Mouse (Mus musculus): ENCODE results near the gene Lhfpl5.
"Not testable (repeated sequence)": the region's sequence is repeated elsewhere in the genome, so short reads cannot be mapped to it uniquely, and the experiment has no call there.

Gene Lhfpl5

DNA sequence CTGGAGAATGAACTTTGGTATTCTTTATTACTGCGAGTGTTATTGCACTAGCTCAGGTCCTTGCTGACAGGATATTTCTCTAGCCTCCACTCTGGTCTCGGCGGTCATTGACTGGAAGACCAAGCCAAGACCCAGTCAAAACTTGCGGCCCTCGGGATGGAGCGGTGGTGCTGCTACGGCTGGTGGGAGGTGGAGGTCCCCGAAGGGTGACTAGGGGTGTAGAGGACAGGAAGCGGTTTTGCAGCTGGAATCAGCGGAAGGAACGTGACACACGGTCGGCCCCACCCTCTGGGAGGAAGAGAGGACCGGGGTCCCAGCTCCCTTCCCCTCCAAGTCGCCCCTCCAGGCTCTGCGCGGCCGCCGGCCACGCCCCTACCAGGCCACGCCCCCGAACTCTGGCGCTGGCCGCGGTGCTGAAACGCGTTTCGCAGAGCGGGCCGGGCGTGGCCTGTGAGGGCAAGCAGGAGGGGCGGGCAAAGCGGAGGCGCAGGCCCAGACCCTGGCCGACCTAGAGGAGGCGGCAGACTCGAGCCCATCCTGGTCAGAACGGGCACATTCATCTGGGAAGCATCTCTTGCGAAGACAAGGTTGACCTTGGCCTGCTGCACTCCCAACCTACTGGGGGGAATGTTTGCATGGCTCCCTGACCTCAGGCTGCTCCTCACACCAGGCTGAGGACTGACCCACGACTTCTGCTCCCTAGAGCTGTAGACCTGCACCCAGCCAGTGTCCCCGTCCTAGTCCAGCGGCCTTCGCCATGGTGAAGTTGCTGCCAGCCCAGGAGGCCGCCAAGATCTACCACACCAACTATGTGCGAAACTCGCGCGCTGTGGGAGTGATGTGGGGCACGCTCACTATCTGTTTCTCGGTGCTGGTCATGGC lies at the start of gene Lhfpl5:
Lhfpl5 (plus strand) TSS at position 398 of the 882 bp plus-strand sequence.
- DNase-seq (ENCODE audit: low spot score): peak; percentile 56

DNA sequence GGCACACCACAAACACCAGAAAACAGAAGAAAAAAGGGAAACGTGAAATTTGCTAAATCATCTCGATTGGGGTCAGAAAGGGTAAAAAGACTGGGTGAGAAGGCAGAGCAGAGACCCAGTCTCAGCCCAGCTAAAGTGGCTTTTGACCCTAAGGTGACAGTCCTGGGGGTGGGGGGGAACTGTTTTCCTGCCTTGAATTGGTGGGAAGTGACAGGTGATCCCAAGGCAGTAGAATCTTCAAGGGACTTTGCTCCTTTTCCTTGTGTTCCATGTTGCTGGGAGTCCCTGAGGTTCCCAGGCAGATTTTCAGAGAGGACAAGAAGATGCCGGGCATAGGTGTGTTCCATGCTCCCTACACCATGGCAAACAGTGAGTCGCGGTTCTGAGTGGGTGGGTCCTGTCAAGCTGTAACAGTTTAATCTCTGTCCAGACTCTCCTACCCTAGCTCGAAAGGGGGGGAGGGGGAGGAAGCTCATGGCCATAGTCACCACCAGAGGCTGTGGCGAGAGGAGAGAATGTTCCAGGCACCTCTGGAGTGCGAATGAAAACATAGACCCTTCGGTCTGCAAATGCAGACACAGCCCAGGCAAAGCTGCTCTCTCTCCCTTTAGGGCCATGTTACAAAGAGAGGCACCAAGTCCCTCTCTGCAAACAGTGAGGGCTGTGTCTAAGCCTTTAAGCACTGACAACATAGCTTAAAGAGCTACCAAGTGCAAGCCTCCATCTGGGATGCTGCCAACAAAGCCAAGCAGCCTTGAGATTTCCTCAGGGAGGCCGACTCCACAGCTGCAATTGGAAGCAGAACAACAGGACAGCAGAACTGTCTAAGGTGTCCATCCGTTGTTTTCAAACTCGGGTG lies 48.0 kb upstream of the Lhfpl5 start:
- DNase-seq (ENCODE audit: low spot score): no peak

DNA sequence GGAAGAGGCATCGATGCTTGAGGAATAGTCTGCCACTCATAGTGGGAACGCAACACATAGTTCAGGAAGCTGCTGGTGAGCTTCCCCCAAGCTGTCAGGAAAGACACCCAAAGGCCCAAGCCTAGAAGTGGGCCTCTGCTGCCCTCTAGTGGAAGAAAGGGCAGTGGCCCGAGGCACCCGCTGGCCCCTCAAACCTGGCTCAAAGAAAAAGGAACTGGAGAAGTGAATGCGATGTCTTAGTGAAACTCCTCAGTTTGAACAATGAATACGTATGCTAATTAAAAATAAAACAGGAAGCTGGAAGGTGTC lies 47.4 kb upstream of the Lhfpl5 start:
- peak; percentile 78 for DNase-seq (ENCODE audit: low spot score)

DNA sequence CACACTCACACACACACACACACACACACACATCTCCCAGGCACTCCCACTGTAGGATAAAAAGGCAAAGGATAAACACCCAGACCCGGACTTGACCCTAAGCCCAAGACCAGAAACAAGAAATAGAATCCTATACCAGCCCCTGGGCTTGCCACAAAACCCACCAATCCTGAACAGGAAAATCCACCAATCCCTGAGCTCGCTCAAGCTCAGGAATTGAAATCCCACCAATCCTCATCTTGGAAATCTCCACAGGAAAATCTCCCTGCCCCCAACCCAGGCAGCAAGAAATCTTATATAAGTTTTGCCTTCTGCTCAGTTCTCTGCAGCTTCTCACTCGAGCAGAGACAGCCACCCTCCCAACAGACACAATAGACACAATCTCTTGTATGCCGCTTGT lies 46.3 kb upstream of the Lhfpl5 start:
- DNase-seq (ENCODE audit: low spot score): no peak

DNA sequence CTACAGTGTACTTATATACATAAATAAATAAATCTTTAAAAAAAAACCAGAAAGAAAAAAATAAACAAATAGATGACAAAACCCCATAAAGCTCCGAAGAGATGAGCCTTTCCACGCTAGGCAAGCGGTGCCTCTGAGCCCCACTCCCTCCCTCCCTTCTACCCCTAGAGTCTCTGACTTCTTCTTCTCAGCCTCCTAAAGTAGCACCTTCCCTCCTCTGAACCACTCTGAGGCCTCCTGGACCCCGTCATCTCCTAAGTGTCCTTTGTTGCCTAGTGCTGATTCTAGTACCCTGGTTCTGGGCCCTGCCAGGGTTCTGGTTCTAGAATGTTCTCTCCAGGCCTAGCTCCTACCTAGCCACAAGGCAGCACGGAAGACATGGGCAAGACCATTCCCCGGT lies 44.9 kb upstream of the Lhfpl5 start, which contains the start of gene Armc12:
Armc12 (plus strand) TSS at position 301 of the 400 bp plus-strand sequence.
- DNase-seq (ENCODE audit: low spot score): no peak

DNA sequence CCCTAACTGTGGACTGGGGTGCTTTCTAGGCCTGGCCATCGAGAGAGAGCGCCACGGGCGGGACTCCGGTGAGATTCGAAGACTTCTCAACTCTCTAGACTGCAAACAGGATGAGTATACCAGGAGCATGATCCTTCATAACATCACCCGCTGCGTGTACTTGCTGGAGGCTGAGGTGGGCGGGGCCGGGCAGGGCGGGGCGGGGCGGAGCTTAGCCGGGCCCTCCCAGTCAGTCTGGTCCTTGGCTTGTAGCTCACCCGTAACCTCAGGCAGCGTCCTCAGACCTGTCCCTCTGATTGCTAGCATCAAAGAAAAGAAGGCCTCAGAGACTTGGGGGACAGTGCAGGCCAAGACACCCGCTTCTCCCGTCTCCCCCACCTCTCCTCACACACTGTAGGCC lies 43.5 kb upstream of the Lhfpl5 start:
- no peak for DNase-seq (ENCODE audit: low spot score)

DNA sequence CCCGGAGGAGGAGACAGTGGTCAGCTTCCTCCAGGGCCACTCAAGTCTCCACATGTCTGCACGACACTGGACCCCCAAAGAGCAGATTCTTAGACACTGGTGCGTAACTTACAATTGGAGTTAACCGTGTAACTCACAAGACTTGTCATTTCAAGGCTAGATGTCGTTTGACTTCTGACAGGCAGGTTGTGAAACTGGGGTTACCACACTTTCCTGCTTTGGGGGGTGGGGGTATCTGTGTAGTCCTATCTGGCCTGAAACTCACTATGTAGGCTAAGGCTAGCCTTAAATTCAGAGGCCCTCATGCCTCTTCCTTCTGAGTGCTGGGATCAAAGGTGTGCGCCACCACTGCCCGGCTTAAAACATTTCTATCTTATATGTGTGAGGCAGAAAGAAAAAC lies 42.9 kb upstream of the Lhfpl5 start:
- no peak for DNase-seq (ENCODE audit: low spot score)

DNA sequence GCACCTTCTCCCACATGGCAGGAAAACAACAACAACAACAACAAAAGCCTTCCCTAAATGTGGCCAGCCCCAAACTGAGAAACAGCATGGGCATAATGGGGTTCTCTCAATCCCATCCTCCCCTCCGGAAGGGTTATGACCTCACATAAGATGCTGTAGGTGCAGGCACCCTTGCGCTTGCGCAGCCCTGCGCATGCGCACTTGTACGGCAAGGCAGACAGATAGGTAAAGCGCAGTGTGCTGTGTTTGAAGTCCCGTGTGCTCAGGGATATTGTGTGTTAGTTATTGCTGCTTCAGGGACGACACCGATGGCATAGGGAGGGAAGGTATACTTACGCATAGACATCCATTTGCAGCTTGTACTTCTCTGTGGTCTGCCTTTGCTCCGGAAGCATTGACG lies 42.1 kb upstream of the Lhfpl5 start:
- DNase-seq (ENCODE audit: low spot score): no peak

DNA sequence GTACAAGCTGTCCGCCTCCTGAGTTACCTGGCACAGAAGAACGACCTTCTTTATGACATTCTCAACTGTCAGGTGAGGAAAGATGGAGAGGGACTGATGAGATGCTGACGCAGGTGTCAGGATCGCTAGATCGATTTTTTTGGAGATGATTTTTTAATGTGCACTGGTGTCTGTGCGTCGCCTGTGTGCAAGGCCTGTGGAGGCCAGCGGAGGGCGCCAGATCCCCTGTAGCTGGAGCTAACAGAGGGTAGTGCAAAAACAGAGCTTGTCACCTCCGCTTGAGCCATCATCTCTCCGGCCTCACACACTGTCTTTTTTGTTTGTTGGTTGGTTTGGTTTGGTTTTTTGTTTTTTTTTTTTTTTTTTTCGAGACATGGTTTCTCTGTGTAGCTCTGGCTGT lies 37.6 kb upstream of the Lhfpl5 start:
- no peak for DNase-seq (ENCODE audit: low spot score)

DNA sequence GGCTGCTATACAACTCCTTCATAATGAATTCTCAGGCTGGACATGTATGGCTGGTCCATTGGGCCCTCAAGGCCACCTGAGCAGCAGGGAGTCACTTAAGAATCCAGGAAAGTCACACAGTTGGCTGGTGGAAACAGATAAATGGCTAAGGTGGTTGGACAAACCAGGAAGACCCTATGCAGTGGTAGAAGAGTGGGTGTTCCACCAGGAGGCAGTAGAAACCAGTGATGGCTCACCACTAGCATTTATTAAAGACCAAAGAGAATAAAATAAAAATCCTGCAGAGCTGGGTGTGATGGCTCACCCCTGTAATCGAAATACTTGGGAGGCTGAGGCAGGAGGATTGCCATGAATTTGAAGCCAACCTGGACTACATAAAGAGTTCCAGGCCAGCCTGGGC lies 28.5 kb upstream of the Lhfpl5 start:
- peak; percentile 22 for DNase-seq (ENCODE audit: low spot score)

DNA sequence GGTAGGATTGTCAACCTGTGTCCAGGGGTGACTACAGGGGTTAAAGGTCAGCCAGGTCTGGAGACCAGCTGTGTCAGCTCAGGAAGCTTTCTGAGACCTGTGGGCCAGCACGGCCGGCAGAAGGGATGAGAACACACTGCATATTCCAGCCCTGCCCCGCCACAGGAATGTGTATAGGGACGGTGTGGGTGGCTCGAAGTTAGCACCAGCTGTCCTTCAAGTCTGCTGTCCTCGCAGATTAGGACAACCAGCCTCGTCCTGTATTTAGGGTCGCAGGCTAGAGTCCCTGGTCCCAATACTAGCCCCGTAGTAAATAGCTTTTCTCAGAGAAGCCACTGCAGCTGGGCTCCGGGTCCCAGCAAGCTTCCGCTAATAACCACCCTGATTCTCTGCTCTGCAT lies 26.9 kb upstream of the Lhfpl5 start:
- DNase-seq (ENCODE audit: low spot score): no peak

DNA sequence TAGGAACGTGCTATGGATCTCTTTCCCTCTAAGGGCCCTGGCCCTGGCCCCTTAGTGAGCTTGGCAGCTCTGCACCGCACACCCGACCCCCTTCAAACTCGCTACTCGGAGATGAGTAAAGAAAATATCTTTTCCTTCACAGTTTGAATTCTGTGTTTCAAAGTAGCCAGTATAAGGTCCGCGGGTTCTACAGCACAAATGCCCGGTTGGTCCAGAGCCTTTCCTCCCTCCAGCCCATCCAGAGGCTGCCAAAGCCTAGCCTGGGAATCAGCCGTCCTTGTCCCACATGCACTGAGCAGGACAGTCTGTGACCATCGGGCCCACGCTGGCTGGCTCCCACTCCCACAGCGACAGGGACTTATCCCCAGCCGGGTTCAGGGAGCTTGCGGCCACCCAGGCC lies 26.3 kb upstream of the Lhfpl5 start, which contains the start of gene Clpsl2:
Clpsl2 (plus strand) TSS at position 301 of the 400 bp plus-strand sequence.
- DNase-seq (ENCODE audit: low spot score): no peak

DNA sequence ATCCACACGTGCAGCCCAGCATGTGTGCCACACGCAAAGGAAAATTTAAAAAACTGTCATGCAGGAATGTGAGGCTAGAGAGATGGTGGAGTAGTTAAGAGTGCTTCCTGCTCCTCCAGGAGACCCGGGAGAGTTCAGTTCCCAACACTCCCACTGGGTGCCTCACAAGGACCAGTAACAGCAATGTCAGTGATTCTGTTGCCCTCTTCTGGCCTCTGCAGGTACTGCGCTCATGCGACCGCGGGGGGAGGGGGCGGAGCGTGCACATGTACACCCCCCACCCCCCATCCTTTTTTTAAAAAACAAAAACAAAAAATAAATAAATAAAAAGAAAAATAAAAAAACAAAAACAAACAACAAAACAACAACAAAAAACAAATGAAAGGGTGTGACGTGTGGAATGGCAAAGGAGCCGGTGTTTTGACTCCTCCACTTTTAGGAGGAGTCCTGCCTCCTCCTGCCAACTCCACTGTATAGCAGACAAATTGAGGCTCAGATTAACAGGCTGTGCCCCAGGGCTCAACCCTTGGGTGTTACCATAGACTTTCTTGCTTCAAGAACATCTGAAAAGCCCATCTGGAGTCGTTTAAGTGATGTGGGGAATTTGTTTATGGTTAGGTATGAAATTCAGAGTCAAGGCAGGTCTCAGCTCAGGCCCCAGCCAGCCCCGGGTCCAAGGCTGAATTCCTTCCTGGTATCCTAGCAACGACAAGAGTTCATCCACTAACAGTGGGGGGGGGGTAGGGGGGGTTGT lies 22.2 kb upstream of the Lhfpl5 start:
- DNase-seq (ENCODE audit: low spot score): peak; percentile 77

DNA sequence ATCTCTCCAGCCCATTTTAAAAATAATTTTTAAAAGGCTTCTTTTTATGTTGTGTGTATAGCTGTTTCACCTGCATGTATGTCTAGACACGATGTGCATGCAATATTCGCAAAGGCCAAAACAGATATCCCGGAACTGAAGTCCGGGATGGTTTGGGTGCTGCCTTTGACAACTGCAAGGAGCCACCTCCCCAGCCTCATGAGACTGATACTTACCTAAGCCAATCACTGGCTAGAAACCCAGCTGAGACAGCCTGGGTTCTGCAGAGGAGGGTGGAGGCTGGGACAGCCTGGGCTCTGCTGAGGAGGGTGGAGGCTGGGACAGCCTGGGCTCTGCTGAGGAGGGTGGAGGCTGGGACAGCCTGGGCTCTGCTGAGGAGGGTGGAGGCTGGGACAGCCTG lies 21.4 kb upstream of the Lhfpl5 start:
- not testable (repeated sequence) for DNase-seq (ENCODE audit: low spot score)

DNA sequence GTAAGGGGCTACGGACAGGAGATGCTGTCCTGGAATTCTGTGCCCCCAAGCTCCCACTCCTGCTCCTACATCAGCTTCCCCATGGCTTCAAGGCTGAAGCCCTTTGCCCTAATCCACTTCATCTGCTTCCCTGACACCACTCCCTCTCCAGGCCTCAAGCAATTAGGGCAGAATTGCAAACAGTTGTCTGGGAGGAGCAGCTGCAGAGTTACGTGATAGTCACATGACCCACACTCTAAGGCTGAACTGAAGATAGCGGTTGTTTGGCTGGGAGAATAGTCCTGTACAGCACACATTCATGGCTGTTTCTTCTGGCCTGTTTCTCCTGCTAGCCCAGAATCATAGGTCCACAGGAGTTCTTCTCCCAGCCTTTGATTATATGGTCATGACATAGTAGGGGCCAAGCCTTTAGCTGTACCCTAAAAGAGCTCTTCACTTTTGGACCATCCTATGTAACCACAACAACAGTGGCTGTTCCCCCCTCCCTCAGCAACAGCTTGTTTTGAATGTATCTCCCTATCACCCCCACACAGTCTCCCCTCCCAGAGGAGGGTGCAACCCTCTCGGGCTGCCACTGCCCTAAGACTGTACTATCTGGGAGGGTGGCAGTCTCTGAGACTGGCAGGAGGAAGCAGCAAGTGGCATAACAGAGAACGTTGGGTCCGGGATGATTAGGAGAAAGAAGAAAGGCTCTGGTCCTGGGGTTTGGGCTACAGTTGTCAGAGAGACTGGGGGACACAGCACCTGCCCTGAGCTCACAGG lies 18.6 kb upstream of the Lhfpl5 start:
- DNase-seq (ENCODE audit: low spot score): no peak

DNA sequence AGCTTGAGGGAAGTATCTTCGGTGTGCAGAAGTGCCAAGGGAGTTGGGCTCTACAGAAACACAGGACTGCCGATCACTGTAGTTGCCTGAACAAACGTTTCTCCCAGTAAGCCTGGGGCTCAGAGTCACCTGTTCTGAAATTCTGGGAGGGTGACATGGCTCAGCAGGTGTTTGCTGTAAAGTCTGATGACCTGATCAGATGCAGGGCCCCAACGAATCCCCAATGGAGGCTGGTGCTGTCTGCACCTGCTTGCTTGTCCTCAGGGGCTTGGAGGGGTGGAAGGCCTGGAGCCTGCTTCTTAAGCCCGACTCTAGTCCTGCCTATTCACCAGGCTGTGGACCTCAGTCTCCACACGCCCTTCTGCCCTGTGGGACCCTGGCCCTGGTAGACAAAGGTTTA lies 17.7 kb upstream of the Lhfpl5 start:
- no peak for DNase-seq (ENCODE audit: low spot score)

DNA sequence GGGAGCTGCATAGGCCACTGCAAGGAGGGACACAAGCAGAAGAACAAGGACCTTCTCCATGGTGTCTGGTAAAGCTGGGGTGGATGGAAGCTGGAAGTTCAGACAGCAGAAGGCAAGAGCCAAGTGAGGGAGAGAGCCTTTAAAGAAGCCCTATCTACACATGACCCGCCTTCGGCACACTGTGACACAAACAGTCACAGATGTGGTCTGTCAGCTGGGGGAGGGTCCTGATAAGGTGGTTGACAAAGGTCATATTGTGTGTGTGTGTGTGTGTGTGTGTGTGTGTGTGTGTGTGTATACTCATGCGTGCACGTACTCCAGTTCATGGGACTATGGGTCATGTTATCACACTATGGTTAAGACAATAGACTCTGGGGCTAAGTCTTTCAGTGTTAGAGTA lies 14.8 kb upstream of the Lhfpl5 start, which contains the start of gene Clps:
Clps (minus strand) TSS at position 169 of the 400 bp plus-strand sequence.
- DNase-seq (ENCODE audit: low spot score): no peak

DNA sequence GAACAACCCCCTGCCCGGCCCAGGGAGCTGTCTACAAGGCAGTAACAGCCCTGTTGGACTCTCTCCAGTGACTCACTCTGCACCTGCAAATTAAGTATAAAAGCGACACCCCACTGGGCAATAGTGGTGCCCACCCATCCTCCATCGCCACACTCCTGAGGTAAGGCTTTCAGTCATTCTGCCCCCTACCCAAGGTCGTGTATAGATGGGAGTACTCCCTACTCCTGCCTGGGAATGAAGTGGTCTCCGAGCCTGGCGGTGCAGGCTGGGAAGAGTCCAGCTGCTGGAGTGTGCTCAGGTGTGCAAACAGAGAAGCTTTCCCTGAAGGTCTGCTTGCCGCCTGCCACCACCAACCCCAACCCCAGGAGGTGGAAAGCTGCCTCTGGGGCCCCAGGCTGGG lies 13.8 kb upstream of the Lhfpl5 start:
- DNase-seq (ENCODE audit: low spot score): no peak

DNA sequence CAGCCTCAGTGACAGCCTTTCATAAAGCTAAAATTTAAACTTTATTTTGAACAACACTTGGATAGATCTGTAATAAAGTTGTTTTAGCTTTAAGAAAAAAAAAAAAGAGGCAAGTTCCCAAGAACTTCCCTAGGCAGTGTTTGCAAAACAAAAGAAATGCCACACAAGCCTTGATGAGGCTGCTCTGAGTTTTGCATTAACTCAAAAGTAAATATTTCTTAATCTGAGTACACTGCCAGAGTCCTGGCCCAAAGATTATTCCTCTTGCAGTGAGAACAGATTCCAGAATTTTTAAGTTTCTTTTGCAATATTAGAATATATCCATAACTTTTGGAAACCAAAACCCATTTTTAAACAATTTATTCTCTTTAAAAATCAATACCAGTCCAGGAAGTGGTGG lies 10.3 kb upstream of the Lhfpl5 start:
- DNase-seq (ENCODE audit: low spot score): no peak

DNA sequence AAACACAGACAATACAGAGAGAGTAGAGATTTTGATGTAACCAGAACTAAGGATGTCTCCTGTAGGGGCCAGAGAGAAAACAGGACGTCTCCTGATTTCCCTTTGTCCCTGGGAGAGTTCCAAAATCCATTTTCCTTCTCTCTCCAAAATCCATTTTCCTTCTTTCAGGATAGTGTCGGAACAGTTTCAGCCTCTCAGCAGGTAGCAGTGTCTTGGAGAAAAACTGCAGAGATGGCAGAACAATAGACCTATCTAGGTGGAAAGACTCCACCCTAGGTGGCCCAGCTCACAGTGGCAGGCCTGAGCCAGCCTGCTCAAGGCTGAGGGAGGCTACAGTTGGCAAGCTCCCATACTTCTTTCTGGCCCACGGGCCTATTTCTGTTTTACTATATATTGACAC lies 7.9 kb upstream of the Lhfpl5 start:
- no peak for DNase-seq (ENCODE audit: low spot score)

DNA sequence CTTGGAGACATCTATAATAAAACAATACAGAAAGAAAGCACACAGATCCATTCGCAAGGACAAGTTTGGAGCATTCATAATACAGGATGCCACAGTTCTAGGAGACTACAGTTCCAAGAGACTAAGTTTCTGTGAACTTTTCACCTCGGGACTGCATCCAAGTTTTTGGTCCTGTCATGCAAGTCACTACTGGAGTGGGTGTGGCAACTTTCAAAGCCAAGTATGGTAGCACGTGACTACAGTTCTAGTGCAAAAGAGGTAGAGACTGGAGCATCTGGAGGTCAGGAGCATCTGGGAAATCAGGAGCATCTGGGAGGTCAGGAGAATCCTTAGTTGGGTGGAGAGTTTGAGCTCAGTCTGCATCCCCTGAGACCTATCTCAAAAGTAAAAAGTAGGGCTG lies 3.6 kb upstream of the Lhfpl5 start:
- no peak for DNase-seq (ENCODE audit: low spot score)

DNA sequence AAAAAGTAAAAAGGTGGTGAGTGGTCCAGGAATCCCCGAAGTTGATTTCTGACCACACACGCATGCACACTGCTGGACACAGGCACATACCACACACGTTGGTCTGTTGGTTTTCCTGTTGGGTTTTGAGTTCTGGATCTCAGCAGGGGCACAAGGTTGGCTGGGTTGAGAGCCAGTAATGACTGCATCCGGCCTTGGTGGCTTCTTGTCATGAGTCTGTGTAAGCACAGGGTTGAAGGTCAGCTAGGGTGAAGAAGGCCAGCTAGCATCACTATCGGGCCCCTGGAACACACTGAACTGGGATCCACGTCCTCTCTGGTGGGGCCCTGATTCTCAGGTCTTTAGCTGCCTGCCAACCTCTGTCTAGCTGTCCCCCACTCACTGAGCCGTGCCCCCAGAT lies 2.9 kb upstream of the Lhfpl5 start:
- no peak for DNase-seq (ENCODE audit: low spot score)

All from T-cell, adult 2 months (primary cell).